Mouse (Mus musculus): ENCODE measurements around the gene Snrnp35.

- no peak for TF ChIP-seq POLR2A (IDR thresholded peaks at IDR 0.05; ENCODE audit: insufficient read length, low read depth)
- TF ChIP-seq USF1 (IDR thresholded peaks at IDR 0.05; ENCODE audit: low read depth) = no peak
- TF ChIP-seq MYOD1 (IDR thresholded peaks at IDR 0.05; ENCODE audit: control insufficient read depth in 1 of 3, insufficient read length in 2 of 3, low read depth in 2 of 3) = no peak
- no peak for TF ChIP-seq POLR2AphosphoS2 (IDR thresholded peaks at IDR 0.05; ENCODE audit: insufficient read length, low read depth)
- TF ChIP-seq E2F4 (IDR thresholded peaks at IDR 0.05; ENCODE audit: insufficient read depth) = no peak
- TF ChIP-seq MAX (IDR thresholded peaks at IDR 0.05; ENCODE audit: low read depth) = no peak
- TF ChIP-seq TCF12 (IDR thresholded peaks at IDR 0.05; ENCODE audit: insufficient read depth, poor library complexity, severe bottlenecking) = no peak
- TF ChIP-seq MYOG (IDR thresholded peaks at IDR 0.05; ENCODE audit: control insufficient read depth in 1 of 3, insufficient read depth in 1 of 3, insufficient read length in 2 of 3, low read depth in 2 of 3) = no peak
- TF ChIP-seq REST (IDR thresholded peaks at IDR 0.05; ENCODE audit: insufficient read depth, insufficient read length) = no peak
- TF ChIP-seq TCF3 (IDR thresholded peaks at IDR 0.05; ENCODE audit: insufficient read length, low read depth) = no peak
- TF ChIP-seq CEBPB (IDR thresholded peaks at IDR 0.05; ENCODE audit: insufficient read depth, poor library complexity, severe bottlenecking) = no peak
- TF ChIP-seq SRF (IDR thresholded peaks at IDR 0.05; ENCODE audit: control insufficient read depth, insufficient read length, low read depth) = no peak
Measured at GRCm38 (mm10) chr5:124515789-124516188, 32.9 kb downstream of the Snrnp35 start.
